Mouse (Mus musculus) midbrain, postnatal 0 days (tissue): ENCODE measurements at regions not wholly inside any gene's neighbourhood (a gene's known extent, or its start where the extent isn't known, plus 50 kb on each side); places are given as distances from the start of the nearest gene placed in this dataset.

ENCODE experiments used
- ATAC-seq: fragments of 200-750 bp; cut with Nextera tagmentation; 2 replicates; pipeline ENCODE4 v1.8.0; 2017; ENCODE audit warnings: moderate number of reproducible peaks, mild to moderate bottlenecking, moderate TSS enrichment, moderate library complexity; ENCODE audit not compliant: low FRiP score
- DNase-seq: peaks from one replicate; pipeline ENCODE4 v3.0.0-alpha.2; 2015; ENCODE audit warnings: low spot score
- H3K27ac ChIP-seq: fragments of 300-500 bp; sonication (generic); 2 replicates; pipeline ENCODE4 v1.5.1; 2014; ENCODE audit warnings: low read depth, mild to moderate bottlenecking, low read length, mixed read lengths
- H3K27me3 ChIP-seq: fragments of 300-500 bp; sonication (generic); 2 replicates; pipeline ENCODE4 v1.6.1; 2014; ENCODE audit warnings: low read length, control low read depth, mixed read lengths; ENCODE audit not compliant: insufficient read depth
- H3K36me3 ChIP-seq: fragments of 300-500 bp; sonication (generic); 2 replicates; pipeline ENCODE4 v1.6.1; 2014; ENCODE audit warnings: low read length, control low read depth, mixed read lengths; ENCODE audit not compliant: insufficient read depth
- H3K4me1 ChIP-seq: fragments of 300-500 bp; sonication (generic); 2 replicates; pipeline ENCODE4 v1.6.1; 2014; ENCODE audit warnings: mild to moderate bottlenecking, control low read depth, antibody characterized with exemption, low read length, mixed read lengths; ENCODE audit not compliant: insufficient read depth
- H3K4me2 ChIP-seq: fragments of 300-500 bp; sonication (generic); 2 replicates; pipeline ENCODE4 v1.6.1; 2014; ENCODE audit warnings: low read depth, mild to moderate bottlenecking, low read length, mixed read lengths; ENCODE audit not compliant: poor library complexity, severe bottlenecking
- H3K4me3 ChIP-seq: fragments of 300-500 bp; sonication (generic); 2 replicates; pipeline ENCODE4 v1.5.1; 2014; ENCODE audit warnings: low read depth, mild to moderate bottlenecking, low read length, moderate library complexity
- H3K9ac ChIP-seq: fragments of 300-500 bp; sonication (generic); replicated peaks from 2 replicates; pipeline ENCODE4 v1.6.1; 2014; ENCODE audit warnings: mild to moderate bottlenecking, low read length, moderate library complexity, mixed read lengths; ENCODE audit not compliant: poor library complexity, severe bottlenecking
- H3K9me3 ChIP-seq: fragments of 300-500 bp; sonication (generic); 2 replicates; pipeline ENCODE4 v1.6.1; 2016; ENCODE audit warnings: low read length, control low read depth
- CTCF ChIP-seq: IDR thresholded peaks from 2 replicates; pipeline ENCODE4 v1.5.1; 2016; ENCODE audit warnings: antibody characterized with exemption, mild to moderate bottlenecking
- WGBS: fragments of 180-500 bp; shearing (Covaris S2); extraction: QIAGEN DNeasy Blood & Tissue Kit; methylation state at CpG from one replicate; pipeline ENCODE4 v1.1.7; 2014; 5-methylcytosine and 5-hydroxymethylcytosine counted together

DNA sequence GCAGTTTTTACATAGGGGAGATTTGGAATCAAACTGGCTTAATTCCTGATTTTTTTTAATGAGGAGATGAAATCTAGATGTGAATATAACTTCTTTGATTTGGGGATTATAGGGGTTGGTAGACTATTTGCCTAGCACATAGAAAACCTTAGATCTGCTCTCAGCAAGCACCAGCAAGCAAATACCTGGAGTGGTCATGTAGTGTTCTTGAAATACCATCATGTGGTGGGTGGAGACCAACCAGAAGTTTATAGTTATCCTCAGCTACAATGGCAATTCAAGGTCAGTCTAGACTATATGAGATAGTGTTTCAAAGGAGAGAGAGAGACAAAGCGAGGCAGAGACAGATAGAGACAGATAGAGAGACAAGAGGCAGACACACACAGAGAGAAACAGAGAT is 94.1 kb upstream of the Klf6 start:
- H3K4me3 ChIP-seq = no peak overlapping the region

DNA sequence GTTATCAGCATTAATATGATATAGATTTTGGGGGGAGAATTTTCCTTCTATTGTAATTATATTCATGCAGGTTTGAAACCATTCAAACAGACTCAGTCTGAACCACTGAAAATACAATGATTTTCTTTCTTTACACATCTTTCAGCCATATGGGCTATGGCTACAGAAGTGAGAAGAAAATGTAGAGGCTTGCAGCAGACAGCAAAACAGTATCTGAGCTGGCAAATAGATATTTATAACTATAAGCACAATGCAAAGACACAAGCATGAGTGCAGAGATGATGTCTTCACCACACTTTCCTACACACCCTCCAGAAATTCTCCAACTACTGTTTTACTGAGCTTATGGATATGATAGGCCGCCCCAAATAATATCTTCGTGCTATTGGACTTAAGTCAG is 92.6 kb upstream of the Klf6 start:
- DNase-seq (no peak), ATAC-seq (no peak)
- no peak overlapping the region for H3K4me3 ChIP-seq
- H3K9me3 ChIP-seq = no peaks in the 10 kb centered on the region
- H3K27me3 ChIP-seq = no peaks in the 10 kb centered on the region
- no peaks in the 10 kb centered on the region for H3K36me3 ChIP-seq
- no peak overlapping the region for H3K27ac ChIP-seq
- H3K4me2 ChIP-seq = no peak overlapping the region
- 89% methylated on average over 2 of the region's 2 CpGs for whole genome bisulfite sequencing
- TF ChIP-seq CTCF = no peak
- H3K9ac ChIP-seq = no peak overlapping the region
- H3K4me1 ChIP-seq = no peaks in the 10 kb centered on the region

More for the DNA sequence above, 94.1 kb upstream of the Klf6 start:
- WGBS = 86% methylated on average over 1 of the region's 1 CpGs
- DNase-seq (no peak), ATAC-seq (no peak)
- Histone ChIP-seq H3K9ac (no peak overlapping the region), H3K4me2 (no peak overlapping the region), H3K36me3 (no peaks in the 10 kb centered on the region), H3K4me1 (no peaks in the 10 kb centered on the region), H3K9me3 (no peaks in the 10 kb centered on the region), H3K27me3 (no peaks in the 10 kb centered on the region), H3K27ac (no peak overlapping the region)
- no peak for TF ChIP-seq CTCF

GRCm38 (mm10) chr13:5769283-5770260 is 91.7 kb upstream of the Klf6 start:
- H3K9ac ChIP-seq = no peak overlapping the region
- H3K9me3 ChIP-seq = no peaks in the 10 kb centered on the region
- no peak for TF ChIP-seq CTCF
- WGBS = 85% methylated on average over 7 of the region's 7 CpGs
- no peaks in the 10 kb centered on the region for H3K27me3 ChIP-seq
- H3K36me3 ChIP-seq = no peaks in the 10 kb centered on the region
- H3K4me2 ChIP-seq = no peak overlapping the region
- no peak overlapping the region for H3K27ac ChIP-seq
- DNase-seq (no peak), ATAC-seq (no peak)
- H3K4me3 ChIP-seq = no peak overlapping the region
- H3K4me1 ChIP-seq = no peaks in the 10 kb centered on the region

DNA sequence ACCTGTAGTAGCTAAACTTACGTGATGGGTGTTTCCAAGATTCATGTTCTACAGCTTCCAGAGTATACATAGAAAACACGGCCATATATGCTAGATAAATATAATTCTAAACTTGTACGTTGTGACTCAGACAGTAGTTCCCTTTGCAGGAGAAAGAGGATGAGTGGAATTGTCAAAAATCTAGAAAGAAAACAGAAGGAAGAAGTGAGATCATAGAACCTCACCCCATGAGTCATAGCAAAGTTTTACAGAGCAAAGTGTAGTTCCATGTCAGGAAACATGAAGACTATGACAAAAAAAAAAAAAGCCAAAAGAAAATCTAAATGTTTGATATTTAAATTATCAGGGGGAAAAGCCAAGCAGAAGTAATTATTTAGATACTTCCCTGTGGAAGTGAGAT is 87.5 kb upstream of the Klf6 start:
- 91% methylated on average over 3 of the region's 3 CpGs for WGBS
- Histone ChIP-seq H3K9me3 (no peaks in the 10 kb centered on the region), H3K36me3 (no peaks in the 10 kb centered on the region), H3K4me2 (no peak overlapping the region), H3K27ac (no peak overlapping the region), H3K4me3 (no peak overlapping the region), H3K27me3 (no peaks in the 10 kb centered on the region), H3K9ac (no peak overlapping the region), H3K4me1 (no peaks in the 10 kb centered on the region)
- DNase-seq (no peak), ATAC-seq (no peak)
- TF ChIP-seq CTCF = no peak

GRCm38 (mm10) chr13:5778443-5779171 is 82.7 kb upstream of the Klf6 start:
- Histone ChIP-seq H3K9ac (no peak overlapping the region), H3K27me3 (no peaks in the 10 kb centered on the region), H3K36me3 (no peaks in the 10 kb centered on the region), H3K4me1 (no peaks in the 10 kb centered on the region), H3K27ac (no peak overlapping the region), H3K9me3 (no peaks in the 10 kb centered on the region), H3K4me2 (peak overlapping the region; percentile 2; the same call in 1 of the 2 replicates), H3K4me3 (no peak overlapping the region)
- TF ChIP-seq CTCF = no peak
- DNase-seq (no peak), ATAC-seq (no peak)
- WGBS = 63% methylated on average over 5 of the region's 5 CpGs

DNA sequence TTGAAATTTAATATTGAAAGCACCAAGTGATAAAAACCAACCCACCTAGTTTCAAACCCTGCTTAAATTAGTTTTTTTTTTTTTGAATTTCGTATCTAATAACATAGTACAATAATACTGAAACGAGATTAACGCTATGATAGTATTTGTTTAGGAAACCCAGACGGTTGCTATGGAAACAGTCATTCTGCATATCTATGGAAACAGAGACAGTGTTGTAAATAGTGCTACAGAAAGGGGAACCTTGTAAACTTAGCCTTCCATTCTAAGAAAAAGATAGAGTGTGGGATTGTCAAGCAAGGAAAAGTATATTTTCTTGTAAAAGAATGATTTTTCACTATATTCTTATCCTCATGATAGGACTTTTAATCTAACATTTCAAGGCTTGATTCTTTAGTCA is 81.9 kb upstream of the Klf6 start:
- TF ChIP-seq CTCF = no peak
- H3K4me1 ChIP-seq = no peaks in the 10 kb centered on the region
- H3K4me3 ChIP-seq = no peak overlapping the region
- no peak overlapping the region for H3K4me2 ChIP-seq
- H3K9ac ChIP-seq = no peak overlapping the region
- 31% methylated on average over 4 of the region's 4 CpGs for WGBS
- no peaks in the 10 kb centered on the region for H3K9me3 ChIP-seq
- ATAC-seq = 0 out of 2 replicates have a peak, but pooled peaks have one; percentile 44
- peak; percentile 76 for DNase-seq
- no peaks in the 10 kb centered on the region for H3K27me3 ChIP-seq
- H3K36me3 ChIP-seq = no peaks in the 10 kb centered on the region
- no peak overlapping the region for H3K27ac ChIP-seq
